Mouse (Mus musculus): ENCODE measurements at regions not wholly inside any gene's neighbourhood (a gene's known extent, or its start where the extent isn't known, plus 50 kb on each side); places are given as distances from the start of the nearest gene placed in this dataset.

GRCm38 (mm10) chr14:99431697-99432096 lies 133.2 kb downstream of the Klf5 start:
- TF ChIP-seq POLR2A (IDR thresholded peaks at IDR 0.05; ENCODE audit: control insufficient read depth, low read depth, low read length) (no peak), CTCF (IDR thresholded peaks at IDR 0.05; ENCODE audit: control insufficient read depth, insufficient read depth, insufficient replicate concordance, low read depth, low read length) (no peak)
